In genomic region chr4:57510576-57510975, GRCm38 (mm10) we compare ENCODE assay signal across 29 mouse cellular contexts. TPM values are rescaled to one million over a fixed set of nuclear protein-coding genes. Genes with fewer than 3 reads are reported as not detected.
DNase-seq lines count a peak whose midpoint lies in the region; ATAC-seq and TF ChIP-seq lines count a peak whose summit lies in the region.
"Had no signal": no experiment of that assay in that cellular context is flagged by ENCODE, and none has a peak within 500 bp of the region (broad histone marks: within the 10 kb centered on the region; RNA-seq: fewer than 3 reads in every experiment).

No protein-coding gene starts in this region.

- no peak for ATAC-seq in kidney, embryonic 14.5 days (ENCODE audit: low FRiP score, low TSS enrichment)
- ATAC-seq in liver, embryonic 12.5 days: no peak
- ATAC-seq in intestine, embryonic 15.5 days: peak; percentile 43; the same call in 1 of the 2 replicates
- ATAC-seq in intestine, postnatal 0 days: 0 out of 2 replicates have a peak, but pooled peaks have one; percentile 28
- ATAC-seq: forebrain, embryonic 14.5 days; forebrain, postnatal 0 days; Patski had no signal

- H3K4me1 ChIP-seq in kidney, embryonic 14.5 days (ENCODE audit: control insufficient read depth, insufficient read depth, low read length): no peaks in the 10 kb centered on the region
- peaks cover 19% of the 10 kb centered on the region for H3K4me1 ChIP-seq in liver, adult 2 months (ENCODE audit: control insufficient read depth, insufficient read depth, low read length)
- no peaks in the 10 kb centered on the region for H3K4me1 ChIP-seq in liver, embryonic 12.5 days
- no peaks in the 10 kb centered on the region for H3K4me1 ChIP-seq in intestine, embryonic 15.5 days (replicated peaks)
- H3K4me1 ChIP-seq in intestine, postnatal 0 days (replicated peaks; ENCODE audit: control insufficient read depth, insufficient read depth, low read length): no peaks in the 10 kb centered on the region
- H3K4me1 ChIP-seq: embryonic facial prominence, embryonic 15.5 days had no signal

- H3K4me2 ChIP-seq in kidney, embryonic 14.5 days (replicated peaks; ENCODE audit: low read depth, low read length): no peak overlapping the region
- no peak overlapping the region for H3K4me2 ChIP-seq in liver, embryonic 12.5 days
- H3K4me2 ChIP-seq in intestine, embryonic 15.5 days (replicated peaks): no peak overlapping the region
- no peak overlapping the region for H3K4me2 ChIP-seq in intestine, postnatal 0 days (replicated peaks; ENCODE audit: low read depth)
- H3K4me2 ChIP-seq: embryonic facial prominence, embryonic 12.5 days; embryonic facial prominence, embryonic 15.5 days; heart, embryonic 13.5 days; hindbrain, embryonic 14.5 days had no signal

- H3K27me3 ChIP-seq in kidney, embryonic 14.5 days (ENCODE audit: control insufficient read depth, insufficient read depth, low read length): no peaks in the 10 kb centered on the region; the same call in 1 of the 2 replicates
- no peaks in the 10 kb centered on the region for H3K27me3 ChIP-seq in liver, adult 2 months (ENCODE audit: control insufficient read depth, insufficient read depth, low read length)
- H3K27me3 ChIP-seq in liver, embryonic 12.5 days (replicated peaks): no peaks in the 10 kb centered on the region
- no peaks in the 10 kb centered on the region for H3K27me3 ChIP-seq in intestine, embryonic 15.5 days (replicated peaks)
- no peaks in the 10 kb centered on the region for H3K27me3 ChIP-seq in intestine, postnatal 0 days (replicated peaks; ENCODE audit: control insufficient read depth, insufficient read depth, low read length)
- H3K27me3 ChIP-seq: CH12.LX; embryonic facial prominence, embryonic 12.5 days; embryonic facial prominence, embryonic 15.5 days; heart, embryonic 13.5 days; Patski had no signal

- TF ChIP-seq POLR2A in liver, adult 2 months (IDR thresholded peaks at IDR 0.05; ENCODE audit: extremely low read depth, insufficient read depth, low read length): no peak

- TF ChIP-seq CTCF in liver, adult 2 months (IDR thresholded peaks at IDR 0.05; ENCODE audit: low read depth, low read length): no peak
- no peak for TF ChIP-seq CTCF in intestine, postnatal 0 days (IDR thresholded peaks at IDR 0.05; ENCODE audit: low read depth)

- H3K27ac ChIP-seq in kidney, embryonic 14.5 days (ENCODE audit: low read depth, low read length): no peak overlapping the region
- peak overlapping the region; percentile 42; the same call in 1 of the 2 replicates for H3K27ac ChIP-seq in liver, adult 2 months (replicated peaks; ENCODE audit: insufficient read depth, low read depth, low read length)
- no peak overlapping the region for H3K27ac ChIP-seq in liver, embryonic 12.5 days
- H3K27ac ChIP-seq in intestine, embryonic 15.5 days: no peak overlapping the region
- H3K27ac ChIP-seq in intestine, postnatal 0 days (ENCODE audit: low read depth, low read length): no peak overlapping the region; the same call in 1 of the 2 replicates
- H3K27ac ChIP-seq: embryonic facial prominence, embryonic 12.5 days; embryonic facial prominence, embryonic 15.5 days; gastrocnemius, adult 2 months; heart, embryonic 13.5 days; hindbrain, embryonic 14.5 days had no signal

- no peaks in the 10 kb centered on the region for H3K9me3 ChIP-seq in kidney, embryonic 14.5 days (ENCODE audit: control insufficient read depth, low read length)
- H3K9me3 ChIP-seq in liver, embryonic 12.5 days (replicated peaks): no peaks in the 10 kb centered on the region
- no peaks in the 10 kb centered on the region for H3K9me3 ChIP-seq in intestine, embryonic 15.5 days
- no peaks in the 10 kb centered on the region for H3K9me3 ChIP-seq in intestine, postnatal 0 days (ENCODE audit: control insufficient read depth)
- H3K9me3 ChIP-seq: embryonic facial prominence, embryonic 12.5 days; embryonic facial prominence, embryonic 15.5 days; heart, embryonic 13.5 days had no signal

- H3K36me3 ChIP-seq in kidney, embryonic 14.5 days (ENCODE audit: control insufficient read depth, insufficient read depth, low read length): no peaks in the 10 kb centered on the region
- no peaks in the 10 kb centered on the region for H3K36me3 ChIP-seq in liver, adult 2 months (ENCODE audit: control insufficient read depth, insufficient read depth, low read length)
- H3K36me3 ChIP-seq in liver, embryonic 12.5 days: no peaks in the 10 kb centered on the region
- H3K36me3 ChIP-seq in intestine, embryonic 15.5 days: no peaks in the 10 kb centered on the region
- no peaks in the 10 kb centered on the region for H3K36me3 ChIP-seq in intestine, postnatal 0 days (ENCODE audit: control insufficient read depth, insufficient read depth)
- H3K36me3 ChIP-seq: embryonic facial prominence, embryonic 12.5 days; embryonic facial prominence, embryonic 15.5 days; G1E; heart, embryonic 13.5 days had no signal

- no peak overlapping the region for H3K4me3 ChIP-seq in kidney, embryonic 14.5 days (ENCODE audit: low read length)
- H3K4me3 ChIP-seq in liver, adult 2 months (ENCODE audit: insufficient read depth, low read depth, low read length): no peak overlapping the region
- no peak overlapping the region for H3K4me3 ChIP-seq in liver, embryonic 12.5 days
- H3K4me3 ChIP-seq in intestine, embryonic 15.5 days (replicated peaks): no peak overlapping the region
- H3K4me3 ChIP-seq in intestine, postnatal 0 days (ENCODE audit: low read depth, low read length): no peak overlapping the region
- H3K4me3 ChIP-seq: embryonic facial prominence, embryonic 12.5 days; embryonic facial prominence, embryonic 15.5 days; gastrocnemius, adult 2 months; heart, embryonic 13.5 days had no signal

- no peak overlapping the region for H3K9ac ChIP-seq in kidney, embryonic 14.5 days (ENCODE audit: low read depth, low read length)
- H3K9ac ChIP-seq in liver, adult 2 months (ENCODE audit: low read depth, low read length): no peak overlapping the region
- no peak overlapping the region for H3K9ac ChIP-seq in liver, embryonic 12.5 days
- H3K9ac ChIP-seq in intestine, embryonic 15.5 days: no peak overlapping the region
- no peak overlapping the region for H3K9ac ChIP-seq in intestine, postnatal 0 days (ENCODE audit: low read depth, low read length)
- H3K9ac ChIP-seq: embryonic facial prominence, embryonic 12.5 days; embryonic facial prominence, embryonic 15.5 days; forebrain, postnatal 0 days; heart, embryonic 13.5 days; hindbrain, embryonic 14.5 days had no signal

- 69% methylated on average over 3 of the region's 3 CpGs for WGBS in kidney, embryonic 14.5 days
- WGBS in liver, adult 2 months: 17% methylated on average over 2 of the region's 3 CpGs
- 47% methylated on average over 2 of the region's 3 CpGs for WGBS in liver, embryonic 12.5 days (ENCODE audit: insufficient replicate concordance)
- WGBS in intestine, embryonic 15.5 days: 45% methylated on average over 2 of the region's 3 CpGs
- WGBS in intestine, postnatal 0 days: 49% methylated on average over 3 of the region's 3 CpGs

- peak; percentile 6 for DNase-seq in kidney, adult 18-20 months
- peak; percentile 55 for DNase-seq in liver, adult 2 months (ENCODE audit: extremely low read depth, low read depth, low spot score)
- DNase-seq in layer of hippocampus, adult 18-20 months (ENCODE audit: low spot score in 2 of 2): no peak
- DNase-seq in left cerebral cortex, adult 8-10 months (ENCODE audit: low spot score in 2 of 2): no peak
- DNase-seq: adrenal gland, postnatal 10 days; adrenal gland, postnatal 36 days; B cell, adult 2 months; cerebellum, adult 18-20 months; cerebellum, adult 9-10 months; cerebellum, postnatal 25 days; forebrain, postnatal 0 days; gastrocnemius, adult 2 months; gastrocnemius, postnatal 14 days; heart, adult 18-20 months; heart, postnatal 14 days; heart, postnatal 4 days had no signal

- H3K79me2 ChIP-seq in liver, adult 2 months (ENCODE audit: control insufficient read depth, insufficient read depth, low read length): no peaks in the 10 kb centered on the region

RNA-seq across cellular contexts. Expression of gene Pakap, which starts 57.4 kb away (rescaled TPM):
- 5.7 and 18.7 TPM in 2 replicates for polyA plus RNA-seq in kidney, embryonic 14.5 days (2014; fragmentation: Nextera tagmentation; extraction: Ambion mirVana)
- 0.18 and 0.20 TPM in 2 replicates for total RNA-seq in liver, adult 2 months (2014; rRNA removed)
- 0.06 TPM in 2 replicates for polyA plus RNA-seq in liver, adult 2 months (2012; rRNA removed)
- polyA plus RNA-seq in liver, embryonic 12.5 days (2016; fragmentation: Nextera tagmentation; extraction: Ambion mirVana): 1.9 and 2.1 TPM in 2 replicates
- polyA plus RNA-seq in intestine, embryonic 15.5 days (2015; fragmentation: Nextera tagmentation; extraction: Ambion mirVana): 22.8 and 25.9 TPM in 2 replicates
- 8.5 and 8.6 TPM in 2 replicates for polyA plus RNA-seq in intestine, postnatal 0 days (2015; fragmentation: Nextera tagmentation; extraction: Ambion mirVana)
- 10 to 100 TPM; 22.9 to 23.3 TPM for total RNA-seq in layer of hippocampus, adult 18-20 months (2021)
- total RNA-seq in left cerebral cortex, adult 8-10 months (2022): 10 to 100 TPM; 19.2 to 22.2 (median 20.2) TPM
- total RNA-seq: common myeloid progenitor, adult 5-6 weeks; G1E had no signal
- polyA plus RNA-seq: G1E had no signal

Comparison
In these comparisons a context has a peak if more than half of its experiments do, and no peak if none do; other contexts are left out.
1. DNase-seq: peak in kidney, adult 18-20 months (single experiment) and liver, adult 2 months (single experiment); none in layer of hippocampus, adult 18-20 months (0 of 2) and left cerebral cortex, adult 8-10 months (0 of 2).
2. ATAC-seq: peak in intestine, embryonic 15.5 days (single experiment) and intestine, postnatal 0 days (single experiment); none in kidney, embryonic 14.5 days (single experiment) and liver, embryonic 12.5 days (single experiment).